In genomic region chr5:76306261-76306660, GRCm38 (mm10) we compare ENCODE assay signal across 36 mouse cellular contexts. TPM values are rescaled to one million over a fixed set of nuclear protein-coding genes. Genes with fewer than 3 reads are reported as not detected.
DNase-seq lines count a peak whose midpoint lies in the region; ATAC-seq and TF ChIP-seq lines count a peak whose summit lies in the region.
"Had no signal": no experiment of that assay in that cellular context is flagged by ENCODE, and none has a peak within 500 bp of the region (broad histone marks: within the 10 kb centered on the region; RNA-seq: fewer than 3 reads in every experiment).

No protein-coding gene starts in this region.

- peak overlapping the region; percentile 84; the same call in 1 of the 2 replicates for H3K4me2 ChIP-seq in hindbrain, embryonic 13.5 days
- H3K4me2 ChIP-seq in hindbrain, postnatal 0 days (ENCODE audit: low read depth, low read length), result no peak overlapping the region
- no peak overlapping the region for H3K4me2 ChIP-seq in liver, embryonic 12.5 days
- H3K4me2 ChIP-seq in intestine, embryonic 15.5 days (replicated peaks), result no peak overlapping the region

- H3K4me3 ChIP-seq in hindbrain, embryonic 13.5 days, result no peak overlapping the region
- no peak overlapping the region for H3K4me3 ChIP-seq in hindbrain, postnatal 0 days (ENCODE audit: low read length)
- no peak overlapping the region for H3K4me3 ChIP-seq in liver, adult 2 months (ENCODE audit: insufficient read depth, low read depth, low read length)
- H3K4me3 ChIP-seq in liver, embryonic 12.5 days, result no peak overlapping the region
- no peak overlapping the region for H3K4me3 ChIP-seq in intestine, embryonic 15.5 days (replicated peaks)
- H3K4me3 ChIP-seq in small intestine, adult 2 months (ENCODE audit: low read depth, low read length), result no peak overlapping the region
- H3K4me3 ChIP-seq: heart, adult 2 months had no signal

- 57% methylated on average over 3 of the region's 3 CpGs for WGBS in hindbrain, embryonic 13.5 days
- 64% methylated on average over 3 of the region's 3 CpGs for WGBS in hindbrain, postnatal 0 days
- WGBS in liver, adult 2 months, result 29% methylated on average over 3 of the region's 3 CpGs
- WGBS in liver, embryonic 12.5 days (ENCODE audit: insufficient replicate concordance), result 69% methylated on average over 3 of the region's 3 CpGs
- WGBS in intestine, embryonic 15.5 days, result 54% methylated on average over 3 of the region's 3 CpGs
- 25% methylated on average over 3 of the region's 3 CpGs for WGBS in small intestine, adult 2 months

- DNase-seq in hindbrain, postnatal 0 days (ENCODE audit: low spot score), result no peak
- DNase-seq in liver, adult 2 months (ENCODE audit: extremely low read depth, low read depth, low spot score), result peak; percentile 74
- DNase-seq in left cerebral cortex, adult 11 months (ENCODE audit: low spot score), result no peak
- no peak for DNase-seq in urinary bladder, postnatal 36 days (ENCODE audit: low spot score in 2 of 2)
- DNase-seq: kidney, adult 18-20 months; thymus, adult 18-20 months; thymus, postnatal 25 days had no signal

- no peaks in the 10 kb centered on the region for H3K36me3 ChIP-seq in hindbrain, embryonic 13.5 days
- no peaks in the 10 kb centered on the region for H3K36me3 ChIP-seq in hindbrain, postnatal 0 days (ENCODE audit: insufficient read depth, low read length)
- no peaks in the 10 kb centered on the region; the same call in 1 of the 2 replicates for H3K36me3 ChIP-seq in liver, adult 2 months (ENCODE audit: control insufficient read depth, insufficient read depth, low read length)
- no peaks in the 10 kb centered on the region for H3K36me3 ChIP-seq in liver, embryonic 12.5 days
- H3K36me3 ChIP-seq in intestine, embryonic 15.5 days, result no peaks in the 10 kb centered on the region
- no peaks in the 10 kb centered on the region for H3K36me3 ChIP-seq in small intestine, adult 2 months (ENCODE audit: control insufficient read depth, insufficient read depth, low read length)
- H3K36me3 ChIP-seq: G1E; heart, embryonic 12.5 days; limb, embryonic 13.5 days had no signal

- no peak for TF ChIP-seq POLR2A in liver, adult 2 months (IDR thresholded peaks at IDR 0.05; ENCODE audit: extremely low read depth, insufficient read depth, low read length)
- TF ChIP-seq POLR2A in small intestine, adult 2 months (IDR thresholded peaks at IDR 0.05; ENCODE audit: low read depth, low read length), result no peak

- no peak for ATAC-seq in hindbrain, embryonic 13.5 days (ENCODE audit: low FRiP score)
- ATAC-seq in hindbrain, postnatal 0 days, result no peak
- ATAC-seq in liver, embryonic 12.5 days, result no peak
- peak; percentile 57 for ATAC-seq in intestine, embryonic 15.5 days
- ATAC-seq: forebrain, embryonic 16.5 days; hindbrain, embryonic 16.5 days had no signal

- H3K79me2 ChIP-seq in liver, adult 2 months (ENCODE audit: control insufficient read depth, insufficient read depth, low read length), result peaks cover 3% of the 10 kb centered on the region; the same call in 1 of the 2 replicates

- TF ChIP-seq CTCF in hindbrain, postnatal 0 days (IDR thresholded peaks at IDR 0.05; ENCODE audit: low read depth), result no peak
- no peak for TF ChIP-seq CTCF in liver, adult 2 months (IDR thresholded peaks at IDR 0.05; ENCODE audit: low read depth, low read length)
- TF ChIP-seq CTCF in small intestine, adult 2 months (IDR thresholded peaks at IDR 0.05; ENCODE audit: extremely low read depth, insufficient read length, insufficient replicate concordance, low read depth, low read length), result no peak

- no peaks in the 10 kb centered on the region for H3K27me3 ChIP-seq in hindbrain, embryonic 13.5 days
- no peaks in the 10 kb centered on the region for H3K27me3 ChIP-seq in hindbrain, postnatal 0 days (ENCODE audit: insufficient read depth, low read length)
- H3K27me3 ChIP-seq in liver, adult 2 months (ENCODE audit: control insufficient read depth, insufficient read depth, low read length), result no peaks in the 10 kb centered on the region
- H3K27me3 ChIP-seq in liver, embryonic 12.5 days (replicated peaks), result peaks cover 24% of the 10 kb centered on the region
- H3K27me3 ChIP-seq in intestine, embryonic 15.5 days (replicated peaks), result no peaks in the 10 kb centered on the region
- H3K27me3 ChIP-seq in small intestine, adult 2 months (ENCODE audit: control insufficient read depth, insufficient read depth, low read length), result no peaks in the 10 kb centered on the region
- H3K27me3 ChIP-seq: heart, embryonic 12.5 days; limb, embryonic 13.5 days had no signal

- H3K9me3 ChIP-seq in hindbrain, embryonic 13.5 days, result no peaks in the 10 kb centered on the region
- H3K9me3 ChIP-seq in hindbrain, postnatal 0 days (ENCODE audit: low read length), result no peaks in the 10 kb centered on the region
- no peaks in the 10 kb centered on the region for H3K9me3 ChIP-seq in liver, embryonic 12.5 days (replicated peaks)
- H3K9me3 ChIP-seq in intestine, embryonic 15.5 days, result no peaks in the 10 kb centered on the region
- H3K9me3 ChIP-seq: G1E; heart, embryonic 12.5 days; limb, embryonic 13.5 days had no signal

- H3K4me1 ChIP-seq in hindbrain, embryonic 13.5 days (replicated peaks), result peaks cover 24% of the 10 kb centered on the region
- H3K4me1 ChIP-seq in hindbrain, postnatal 0 days (ENCODE audit: insufficient read depth, low read length), result peaks cover 4% of the 10 kb centered on the region; the same call in 1 of the 2 replicates
- peaks cover 3% of the 10 kb centered on the region; the same call in 1 of the 2 replicates for H3K4me1 ChIP-seq in liver, adult 2 months (ENCODE audit: control insufficient read depth, insufficient read depth, low read length)
- peaks cover 23% of the 10 kb centered on the region for H3K4me1 ChIP-seq in liver, embryonic 12.5 days
- H3K4me1 ChIP-seq in intestine, embryonic 15.5 days (replicated peaks), result 0 out of 2 replicates have a peak, but pooled peaks cover 7% of the 10 kb centered on the region
- H3K4me1 ChIP-seq in small intestine, adult 2 months (ENCODE audit: control insufficient read depth, insufficient read depth, insufficient read length, low read length), result peaks cover 5% of the 10 kb centered on the region; the same call in 1 of the 2 replicates

- no peak overlapping the region for H3K27ac ChIP-seq in hindbrain, embryonic 13.5 days
- no peak overlapping the region for H3K27ac ChIP-seq in hindbrain, postnatal 0 days
- H3K27ac ChIP-seq in liver, adult 2 months (replicated peaks; ENCODE audit: insufficient read depth, low read depth, low read length), result no peak overlapping the region
- H3K27ac ChIP-seq in liver, embryonic 12.5 days, result no peak overlapping the region
- H3K27ac ChIP-seq in intestine, embryonic 15.5 days, result no peak overlapping the region
- H3K27ac ChIP-seq in small intestine, adult 2 months (ENCODE audit: insufficient read depth, low read depth, low read length), result peak overlapping the region; percentile 94; the same call in 1 of the 2 replicates
- H3K27ac ChIP-seq: heart, adult 2 months; layer of hippocampus, adult 2 months; limb, embryonic 13.5 days; liver, embryonic 14.5 days had no signal

- H3K9ac ChIP-seq in hindbrain, embryonic 13.5 days, result no peak overlapping the region
- no peak overlapping the region for H3K9ac ChIP-seq in hindbrain, postnatal 0 days (replicated peaks; ENCODE audit: low read length)
- H3K9ac ChIP-seq in liver, adult 2 months (ENCODE audit: low read depth, low read length), result no peak overlapping the region
- H3K9ac ChIP-seq in liver, embryonic 12.5 days, result no peak overlapping the region
- H3K9ac ChIP-seq in intestine, embryonic 15.5 days, result no peak overlapping the region
- H3K9ac ChIP-seq: liver, embryonic 14.5 days had no signal

RNA-seq across cellular contexts. Expression of gene Clock, which starts 1.7 kb away (rescaled TPM):
- 14.5 and 15.6 TPM in 2 replicates for polyA plus RNA-seq in hindbrain, embryonic 13.5 days (2015; fragmentation: Nextera tagmentation; extraction: Ambion mirVana)
- 23.0 and 23.3 TPM in 2 replicates for total RNA-seq in hindbrain, postnatal 0 days (2014; rRNA removed)
- polyA plus RNA-seq in hindbrain, postnatal 0 days (2015; fragmentation: Nextera tagmentation; extraction: Ambion mirVana), result 11.2 and 11.4 TPM in 2 replicates
- 14.7 and 17.6 TPM in 2 replicates for total RNA-seq in liver, adult 2 months (2014; rRNA removed)
- polyA plus RNA-seq in liver, adult 2 months (2012; rRNA removed), result 10.9 and 11.3 TPM in 2 replicates
- 3.6 and 4.1 TPM in 2 replicates for polyA plus RNA-seq in liver, embryonic 12.5 days (2016; fragmentation: Nextera tagmentation; extraction: Ambion mirVana)
- polyA plus RNA-seq in intestine, embryonic 15.5 days (2015; fragmentation: Nextera tagmentation; extraction: Ambion mirVana), result 11.4 and 13.5 TPM in 2 replicates
- polyA plus RNA-seq in small intestine, adult 2 months (2012; rRNA removed), result 7.2 and 12.3 TPM in 2 replicates

RNA-seq across cellular contexts. Expression of gene Pdcl2, which starts 24.7 kb away (rescaled TPM):
- polyA plus RNA-seq in hindbrain, embryonic 13.5 days (2015; fragmentation: Nextera tagmentation; extraction: Ambion mirVana), result not detected in 2 replicates
- total RNA-seq in hindbrain, postnatal 0 days (2014; rRNA removed), result not detected in 2 replicates
- not detected in 2 replicates for polyA plus RNA-seq in hindbrain, postnatal 0 days (2015; fragmentation: Nextera tagmentation; extraction: Ambion mirVana)
- total RNA-seq in liver, adult 2 months (2014; rRNA removed), result not detected in 2 replicates
- not detected in 2 replicates for polyA plus RNA-seq in liver, adult 2 months (2012; rRNA removed)
- not detected in 2 replicates for polyA plus RNA-seq in liver, embryonic 12.5 days (2016; fragmentation: Nextera tagmentation; extraction: Ambion mirVana)
- not detected in 2 replicates for polyA plus RNA-seq in intestine, embryonic 15.5 days (2015; fragmentation: Nextera tagmentation; extraction: Ambion mirVana)
- polyA plus RNA-seq in small intestine, adult 2 months (2012; rRNA removed), result not detected in 2 replicates
- total RNA-seq: adrenal gland, adult 18-20 months; adrenal gland, postnatal 25 days; G1E; gastrocnemius, adult 8-10 months; gastrocnemius, postnatal 4 days; heart, adult 2 months; heart, postnatal 4 days; layer of hippocampus, adult 2 months; layer of hippocampus, postnatal 14 days; left cerebral cortex, adult 8-10 months; left cerebral cortex, postnatal 36 days had no signal
- polyA plus RNA-seq: embryonic facial prominence, embryonic 14.5 days; erythroblast, embryonic 14.5 days; forebrain, embryonic 11.5 days; forebrain, embryonic 16.5 days; G1E; heart, adult 2 months; heart, embryonic 12.5 days; heart, postnatal 0 days; hindbrain, embryonic 16.5 days; limb, embryonic 13.5 days; liver, embryonic 14.5 days; lung, embryonic 14.5 days; midbrain, embryonic 14.5 days; neural tube, embryonic 11.5 days; stomach, embryonic 14.5 days had no signal

RNA-seq across cellular contexts. Expression of gene Nmu, which starts 57.3 kb away (rescaled TPM):
- 0.56 and 1.5 TPM in 2 replicates for polyA plus RNA-seq in hindbrain, embryonic 13.5 days (2015; fragmentation: Nextera tagmentation; extraction: Ambion mirVana)
- 1.1 TPM in 1 of 2 replicates, not detected in the other for total RNA-seq in hindbrain, postnatal 0 days (2014; rRNA removed)
- polyA plus RNA-seq in hindbrain, postnatal 0 days (2015; fragmentation: Nextera tagmentation; extraction: Ambion mirVana), result 2.3 and 2.7 TPM in 2 replicates
- total RNA-seq in liver, adult 2 months (2014; rRNA removed), result not detected in 2 replicates
- polyA plus RNA-seq in liver, adult 2 months (2012; rRNA removed), result not detected in 2 replicates
- polyA plus RNA-seq in liver, embryonic 12.5 days (2016; fragmentation: Nextera tagmentation; extraction: Ambion mirVana), result not detected in 2 replicates
- 0.29 TPM in 1 of 2 replicates, not detected in the other for polyA plus RNA-seq in intestine, embryonic 15.5 days (2015; fragmentation: Nextera tagmentation; extraction: Ambion mirVana)
- 5.2 and 10.3 TPM in 2 replicates for polyA plus RNA-seq in small intestine, adult 2 months (2012; rRNA removed)
- total RNA-seq: adrenal gland, adult 18-20 months; adrenal gland, postnatal 25 days; G1E; gastrocnemius, adult 8-10 months; heart, adult 2 months; heart, postnatal 4 days; layer of hippocampus, adult 2 months; layer of hippocampus, postnatal 14 days; left cerebral cortex, adult 8-10 months; left cerebral cortex, postnatal 36 days; monocyte, adult 5-6 weeks had no signal
- polyA plus RNA-seq: embryonic facial prominence, embryonic 14.5 days; erythroblast, embryonic 14.5 days; forebrain, embryonic 11.5 days; forebrain, embryonic 16.5 days; G1E; heart, adult 2 months; heart, embryonic 12.5 days; heart, postnatal 0 days; liver, embryonic 14.5 days; midbrain, embryonic 14.5 days; neural tube, embryonic 11.5 days; stomach, embryonic 14.5 days had no signal
